In the genomic region with DNA sequence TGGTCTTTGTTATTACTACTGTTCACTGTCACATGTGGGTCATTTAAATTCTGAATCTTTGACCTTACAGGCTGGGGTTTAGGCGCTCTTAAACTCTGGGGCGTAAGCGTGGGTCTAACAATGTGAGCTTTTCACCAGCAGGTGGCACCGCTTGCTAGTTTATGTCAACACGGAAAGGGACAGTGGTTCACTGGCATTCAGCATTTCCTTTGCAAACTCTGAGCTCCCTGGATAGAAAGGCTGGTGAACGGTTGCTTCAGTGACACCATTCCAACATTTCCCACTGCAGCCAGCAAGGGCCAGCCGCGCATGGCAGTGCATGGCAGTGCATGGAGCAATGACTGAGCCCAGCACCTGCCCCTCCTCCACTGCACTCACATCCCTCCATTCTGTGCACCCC, we compare ENCODE assay signal across 8 mouse cellular contexts. TPM values are rescaled to one million over a fixed set of nuclear protein-coding genes. Genes with fewer than 3 reads are reported as not detected.
DNase-seq lines count a peak whose midpoint lies in the region; ATAC-seq and TF ChIP-seq lines count a peak whose summit lies in the region.

No protein-coding gene starts in this region.

- H3K79me2 ChIP-seq in MEL (ENCODE audit: control insufficient read depth, insufficient read depth, low read length, poor library complexity) = no peaks in the 10 kb centered on the region; the same call in 1 of the 2 replicates

- no peak overlapping the region for H3K4me3 ChIP-seq in MEL (ENCODE audit: control insufficient read depth in 1 of 2, insufficient read depth in 1 of 2, low read depth in 2 of 2, low read length in 2 of 2)
- no peak overlapping the region for H3K4me3 ChIP-seq in bone marrow macrophage, adult 2 months (ENCODE audit: insufficient read depth, low read length)
- no peak overlapping the region for H3K4me3 ChIP-seq in embryonic fibroblast, embryonic 13.5 days (ENCODE audit: insufficient read depth, low read length)
- H3K4me3 ChIP-seq in lung, embryonic 15.5 days = no peak overlapping the region
- no peak overlapping the region for H3K4me3 ChIP-seq in olfactory bulb, adult 2 months (ENCODE audit: insufficient read depth, low read depth, low read length)

- H3K9me3 ChIP-seq in MEL (replicated peaks; ENCODE audit: insufficient read depth, low read length) = no peaks in the 10 kb centered on the region
- H3K9me3 ChIP-seq in lung, embryonic 15.5 days = no peaks in the 10 kb centered on the region

- 4% methylated on average over 8 of the region's 8 CpGs for WGBS in large intestine, adult 2 months
- WGBS in lung, embryonic 15.5 days = 4% methylated on average over 8 of the region's 8 CpGs
- 10% methylated on average over 8 of the region's 8 CpGs for WGBS in olfactory bulb, adult 2 months

- H3K4me1 ChIP-seq in MEL (ENCODE audit: control insufficient read depth in 1 of 2, insufficient read depth in 2 of 2, low read length in 2 of 2) = peaks cover 14 to 30% of the 10 kb centered on the region in 2 experiments
- H3K4me1 ChIP-seq in bone marrow macrophage, adult 2 months (ENCODE audit: control insufficient read depth, insufficient read depth, low read length) = no peaks in the 10 kb centered on the region
- no peaks in the 10 kb centered on the region for H3K4me1 ChIP-seq in embryonic fibroblast, embryonic 13.5 days (ENCODE audit: control insufficient read depth, insufficient read depth, low read length)
- H3K4me1 ChIP-seq in lung, embryonic 15.5 days = peaks cover 36% of the 10 kb centered on the region
- peaks cover 13% of the 10 kb centered on the region for H3K4me1 ChIP-seq in olfactory bulb, adult 2 months (ENCODE audit: control insufficient read depth, insufficient read depth, low read length)

- peak; percentile 93 for DNase-seq in MEL (ENCODE audit: low read depth, low spot score)
- DNase-seq in heart, postnatal 14 days = peak; percentile 65 to 81
- peak; percentile 45 for DNase-seq in large intestine, adult 2 months (ENCODE audit: low read depth, low spot score)
- peak; percentile 61 for DNase-seq in urinary bladder, postnatal 25 days (ENCODE audit: low spot score)

- peak; percentile 94 to 99 (median 95) for TF ChIP-seq CTCF in MEL (IDR thresholded peaks at IDR 0.05 in 2 of 3, conservative IDR thresholded peaks at IDR 0.05 in 1 of 3; ENCODE audit: control insufficient read depth in 1 of 3, insufficient read depth in 1 of 3, low read depth in 2 of 3, low read length in 3 of 3, poor library complexity in 1 of 3, severe bottlenecking in 1 of 3)
- peak; percentile 58; the same call in 1 of the 2 replicates for TF ChIP-seq CTCF in bone marrow macrophage, adult 2 months (IDR thresholded peaks at IDR 0.05; ENCODE audit: low read depth, low read length)
- peak; percentile 82 for TF ChIP-seq CTCF in embryonic fibroblast, embryonic 13.5 days (IDR thresholded peaks at IDR 0.05; ENCODE audit: borderline replicate concordance, insufficient read depth, low read length)
- TF ChIP-seq CTCF in olfactory bulb, adult 2 months (IDR thresholded peaks at IDR 0.05; ENCODE audit: insufficient read depth, low read depth, low read length) = peak; percentile 46; the same call in 1 of the 2 replicates

- TF ChIP-seq RAD21 in MEL (IDR thresholded peaks at IDR 0.05; ENCODE audit: low read depth, low read length) = peak; percentile 99

- H3K36me3 ChIP-seq in MEL (ENCODE audit: control insufficient read depth in 1 of 2, insufficient read depth in 2 of 2, low read length in 2 of 2) = peaks cover 0 to 26% of the 10 kb centered on the region in 2 experiments; a peak in 2 of 4 replicates
- H3K36me3 ChIP-seq in lung, embryonic 15.5 days = no peaks in the 10 kb centered on the region

- intact Hi-C loops in heart, postnatal 14 days (cut with DNase I) = loop anchor here (5.0 to 10.0 kb wide), 3 partner anchors 99 to 396 kb away; no protein-coding TSS in a partner anchor

- H3K4me2 ChIP-seq in lung, embryonic 15.5 days = no peak overlapping the region

- TF ChIP-seq EP300 in MEL (IDR thresholded peaks at IDR 0.05; ENCODE audit: low read depth in 1 of 2, low read length in 2 of 2) = peak in 1 of 2 experiments; percentile 34; a peak in 1 of 4 replicates

- no peak overlapping the region for H3K9ac ChIP-seq in MEL (ENCODE audit: control insufficient read depth, low read depth, low read length, poor library complexity, severe bottlenecking)
- H3K9ac ChIP-seq in lung, embryonic 15.5 days = no peak overlapping the region

- H3K27me3 ChIP-seq in MEL (ENCODE audit: control insufficient read depth in 1 of 2, insufficient read depth in 2 of 2, low read length in 2 of 2) = no peaks in the 10 kb centered on the region
- H3K27me3 ChIP-seq in lung, embryonic 15.5 days = no peaks in the 10 kb centered on the region

- ATAC-seq in lung, embryonic 15.5 days (ENCODE audit: borderline replicate concordance, extremely low read depth, low FRiP score, low TSS enrichment) = peak; percentile 41; the same call in 1 of the 2 replicates

- no peak for TF ChIP-seq POLR2A in MEL (IDR thresholded peaks at IDR 0.05; ENCODE audit: control insufficient read depth in 1 of 2, insufficient read depth in 1 of 2, low read depth in 1 of 2, low read length in 2 of 2, poor library complexity in 1 of 2)
- TF ChIP-seq POLR2A in bone marrow macrophage, adult 2 months (IDR thresholded peaks at IDR 0.05; ENCODE audit: borderline replicate concordance, low read depth, low read length) = no peak
- no peak for TF ChIP-seq POLR2A in embryonic fibroblast, embryonic 13.5 days (IDR thresholded peaks at IDR 0.05; ENCODE audit: low read depth, low read length)
- no peak for TF ChIP-seq POLR2A in olfactory bulb, adult 2 months (IDR thresholded peaks at IDR 0.05; ENCODE audit: insufficient read depth, low read depth, low read length)

- no peak overlapping the region for H3K27ac ChIP-seq in MEL (ENCODE audit: control insufficient read depth, low read depth, low read length)
- H3K27ac ChIP-seq in bone marrow macrophage, adult 2 months (ENCODE audit: insufficient read depth, low read depth, low read length) = no peak overlapping the region
- no peak overlapping the region for H3K27ac ChIP-seq in embryonic fibroblast, embryonic 13.5 days (ENCODE audit: insufficient read depth, low read length)
- no peak overlapping the region for H3K27ac ChIP-seq in lung, embryonic 15.5 days
- H3K27ac ChIP-seq in olfactory bulb, adult 2 months (ENCODE audit: insufficient read depth, low read depth, low read length) = no peak overlapping the region

TF ChIP-seq in MEL, 35 proteins besides CTCF, POLR2A, EP300 and RAD21:
- TF ChIP-seq MXI1 (IDR thresholded peaks at IDR 0.05; ENCODE audit: low read depth, low read length) = peak; percentile 68; the same call in 1 of the 2 replicates
- TF ChIP-seq RCOR1 (IDR thresholded peaks at IDR 0.05; ENCODE audit: low read depth, low read length) = 0 out of 2 replicates have a peak, but pooled peaks have one; percentile 18
- TF ChIP-seq BHLHE40 (IDR thresholded peaks at IDR 0.05; ENCODE audit: borderline replicate concordance, low read depth, low read length) = no peak
- 0 out of 2 replicates have a peak, but pooled peaks have one; percentile 56 for TF ChIP-seq JUND (IDR thresholded peaks at IDR 0.05; ENCODE audit: low read depth, low read length)
- no peak for TF ChIP-seq GATA1 (IDR thresholded peaks at IDR 0.05; ENCODE audit: low read depth, low read length)
- peak; percentile 58; the same call in 1 of the 2 replicates for TF ChIP-seq ELF1 (IDR thresholded peaks at IDR 0.05; ENCODE audit: low read depth, low read length)
- peak; percentile 99 for TF ChIP-seq SMC3 (IDR thresholded peaks at IDR 0.05; ENCODE audit: low read depth, low read length)
- TF ChIP-seq HCFC1 (IDR thresholded peaks at IDR 0.05; ENCODE audit: low read depth, low read length) = peak; percentile 54; the same call in 1 of the 2 replicates
- TF ChIP-seq MAX (IDR thresholded peaks at IDR 0.05; ENCODE audit: low read length) = peak; percentile 49
- peak; percentile 55 for TF ChIP-seq ZNF384 (IDR thresholded peaks at IDR 0.05; ENCODE audit: low read depth, low read length)
- TF ChIP-seq ZC3H11A (IDR thresholded peaks at IDR 0.05; ENCODE audit: low read depth, low read length) = peak; percentile 96
- peak; percentile 86 for TF ChIP-seq SIN3A (IDR thresholded peaks at IDR 0.05; ENCODE audit: low read length)
- no peak for TF ChIP-seq ZKSCAN1 (IDR thresholded peaks at IDR 0.05; ENCODE audit: low read depth, low read length)
- 0 out of 2 replicates have a peak, but pooled peaks have one; percentile 68 for TF ChIP-seq MYC (IDR thresholded peaks at IDR 0.05; ENCODE audit: low read depth, low read length)

RNA-seq across cellular contexts. Expression of gene 1810049J17Rik, which starts 49.5 kb away (rescaled TPM):
- 17.9 and 23.9 TPM in 2 replicates for total RNA-seq in MEL (2012; rRNA removed)
- polyA plus RNA-seq in MEL (2012; ENCODE audit: insufficient read depth in 1 of 2, insufficient read length in 2 of 2, low read depth in 1 of 2, low replicate concordance in 2 of 2, missing spikeins in 1 of 2) = not detected
- polyA plus RNA-seq in bone marrow macrophage, adult 2 months (2012; ENCODE audit: insufficient read depth, insufficient read length, missing spikeins) = not detected in 2 replicates
- polyA plus RNA-seq in embryonic fibroblast, embryonic 13.5 days (2011; ENCODE audit: insufficient read length, low read depth, missing spikeins) = 1.5 and 2.0 TPM in 2 replicates
- under 1 TPM in 1 of 2 experiments, not detected in 1; 0.56 TPM for total RNA-seq in heart, postnatal 14 days (2021)
- polyA plus RNA-seq in large intestine, adult 2 months (2012; rRNA removed) = not detected in 2 replicates
- 0.99 and 1.4 TPM in 2 replicates for polyA plus RNA-seq in lung, embryonic 15.5 days (2015; fragmentation: Nextera tagmentation; extraction: Ambion mirVana)
- polyA plus RNA-seq in olfactory bulb, adult 2 months (2012; ENCODE audit: insufficient read depth, insufficient read length, low replicate concordance, missing spikeins) = not detected in 2 replicates

RNA-seq across cellular contexts. Expression of gene Golph3, which starts 49.9 kb away (rescaled TPM):
- 99.2 and 113 TPM in 2 replicates for total RNA-seq in MEL (2012; rRNA removed)
- polyA plus RNA-seq in MEL (2012; ENCODE audit: insufficient read depth in 1 of 2, insufficient read length in 2 of 2, low read depth in 1 of 2, low replicate concordance in 2 of 2, missing spikeins in 1 of 2) = 100 to 1,000 TPM in 1 of 2 experiments, 10 to 100 TPM in 1; 81.1 to 149 TPM
- 87.7 and 99.3 TPM in 2 replicates for polyA plus RNA-seq in bone marrow macrophage, adult 2 months (2012; ENCODE audit: insufficient read depth, insufficient read length, missing spikeins)
- polyA plus RNA-seq in embryonic fibroblast, embryonic 13.5 days (2011; ENCODE audit: insufficient read length, low read depth, missing spikeins) = 114 and 118 TPM in 2 replicates
- 10 to 100 TPM; 89.0 to 91.2 TPM for total RNA-seq in heart, postnatal 14 days (2021)
- polyA plus RNA-seq in large intestine, adult 2 months (2012; rRNA removed) = 65.3 and 80.4 TPM in 2 replicates
- polyA plus RNA-seq in lung, embryonic 15.5 days (2015; fragmentation: Nextera tagmentation; extraction: Ambion mirVana) = 76.2 and 83.2 TPM in 2 replicates
- polyA plus RNA-seq in olfactory bulb, adult 2 months (2012; ENCODE audit: insufficient read depth, insufficient read length, low replicate concordance, missing spikeins) = 174 and 208 TPM in 2 replicates
